Mouse (Mus musculus) spleen, adult 2 months (tissue): ENCODE results near the gene Fgfr1op.
"Not testable (repeated sequence)": the region's sequence is repeated elsewhere in the genome, so short reads cannot be mapped to it uniquely, and the experiment has no call there.

ENCODE experiments used
- CTCF ChIP-seq: fragments of 200-500 bp; IDR thresholded peaks from 2 replicates; pipeline ENCODE4 v1.5.1; 2011; ENCODE audit warnings: mild to moderate bottlenecking, inconsistent platforms; ENCODE audit not compliant: insufficient read depth, insufficient read length, insufficient replicate concordance; ENCODE audit errors: extremely low read depth
- POLR2A ChIP-seq: fragments of 200-500 bp; IDR thresholded peaks from 2 replicates; pipeline ENCODE4 v1.6.1; 2011; ENCODE audit warnings: low read depth, low read length, inconsistent platforms

- TF ChIP-seq CTCF, POLR2A: not testable (repeated sequence)
Observed at GRCm38 (mm10) chr17:8155982-8156381, 9.3 kb upstream of the Fgfr1op start.
